Mouse (Mus musculus) fat pad, adult 2 months (tissue): ENCODE measurements around the gene Hcn4.

ENCODE experiments used
- DNase-seq: peaks from one replicate; pipeline ENCODE4 v3.0.0-alpha.2; 2011; ENCODE audit warnings: low read depth, low spot score; ENCODE audit errors: extremely low read depth

Hcn4 gene

DNA sequence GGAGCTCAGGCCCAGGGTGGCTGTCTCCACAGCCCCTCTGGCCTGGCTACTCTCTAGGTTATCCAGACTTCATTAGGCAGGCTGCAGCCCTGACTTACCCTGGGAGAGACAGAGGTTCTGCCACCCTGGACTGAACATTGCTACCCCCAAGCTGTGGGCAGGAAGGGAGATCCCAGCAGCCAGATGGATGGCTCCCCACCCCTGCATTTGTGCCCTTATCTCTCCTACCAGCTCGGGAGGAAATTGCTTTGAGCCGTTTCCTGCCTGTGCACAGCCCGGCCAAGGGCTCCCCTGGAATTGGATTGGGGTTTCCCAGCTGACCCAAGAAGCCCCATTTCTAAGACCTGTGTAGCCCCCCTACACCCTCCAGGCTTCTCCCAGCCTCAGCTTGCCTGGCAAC, 23.8 kb downstream of the Hcn4 start:
- no peak for DNase-seq

DNA sequence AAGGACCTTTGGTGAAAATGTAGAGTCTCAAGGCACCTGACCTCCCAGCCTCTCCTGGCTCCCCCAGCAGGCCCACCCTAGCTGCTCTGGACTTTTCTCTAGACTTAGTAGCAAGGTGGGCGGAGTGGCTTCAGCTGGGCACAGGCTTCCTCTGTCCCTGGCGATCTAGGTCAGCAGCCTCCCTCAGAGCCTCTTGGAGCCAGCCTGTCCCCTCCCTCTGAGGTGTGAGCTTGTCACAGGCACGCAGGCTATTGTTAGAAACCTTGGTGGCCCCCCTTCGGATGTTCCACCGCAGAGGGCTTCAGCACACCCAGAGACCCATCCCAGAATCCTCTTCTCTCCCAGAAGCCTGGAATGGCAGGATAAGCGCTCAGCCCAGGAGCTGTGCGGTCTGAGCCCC, 24.5 kb downstream of the Hcn4 start:
- no peak for DNase-seq

DNA sequence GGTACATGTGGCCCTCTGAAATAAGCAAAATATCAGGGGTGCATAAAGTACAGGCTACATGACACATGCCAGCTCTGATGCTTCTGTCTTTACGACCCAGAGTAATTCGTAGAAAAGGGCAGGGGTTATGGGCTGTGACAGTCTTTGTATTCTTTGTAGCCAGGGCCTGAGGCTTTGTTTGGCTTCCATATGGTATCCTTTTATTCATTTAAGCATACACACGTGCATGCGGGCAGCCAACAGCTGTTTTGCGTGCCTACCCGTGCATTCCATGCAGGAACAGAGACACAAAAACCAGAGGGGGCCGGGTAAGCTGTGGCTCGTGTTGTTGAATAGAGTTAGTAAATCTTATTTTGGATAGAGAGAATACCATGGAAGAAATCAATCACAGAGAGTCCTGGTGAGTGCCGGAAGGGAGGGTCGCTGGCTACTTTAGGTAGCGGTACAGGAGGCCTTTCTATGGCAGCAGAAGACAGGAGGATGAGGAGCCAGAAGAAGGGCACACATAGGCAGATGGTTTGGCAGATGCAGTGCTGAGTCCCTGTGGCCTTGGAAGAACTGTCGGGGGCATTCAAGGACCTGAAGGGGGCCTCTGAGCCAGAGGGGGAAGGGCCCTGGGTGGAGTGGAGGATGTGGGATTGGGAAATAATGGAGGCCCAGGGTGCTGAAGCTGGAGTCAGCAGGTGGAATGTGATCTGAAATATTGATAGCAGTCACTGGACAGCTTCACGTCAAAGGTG, 26.5 kb downstream of the Hcn4 start:
- DNase-seq = no peak

DNA sequence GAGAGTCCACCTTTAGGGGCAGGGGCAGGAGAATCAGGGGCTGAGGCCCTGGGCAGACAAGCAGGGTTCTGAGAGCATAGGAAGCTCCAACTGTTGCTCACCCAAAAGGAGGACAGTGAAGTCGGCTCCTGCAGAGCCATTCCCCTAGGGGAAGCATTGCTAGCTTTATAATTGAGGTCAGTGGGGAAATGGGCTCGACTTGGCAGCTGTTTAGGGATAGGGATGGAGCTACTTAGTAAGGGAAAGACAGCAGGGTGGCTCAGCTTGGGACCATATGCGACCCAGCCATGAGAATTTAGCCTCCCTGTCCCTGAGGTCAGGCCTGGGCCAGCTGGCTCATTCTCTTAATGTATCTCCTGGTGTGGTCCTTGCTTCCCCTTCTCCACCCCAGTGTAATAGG, 31.7 kb downstream of the Hcn4 start:
- no peak for DNase-seq

DNA sequence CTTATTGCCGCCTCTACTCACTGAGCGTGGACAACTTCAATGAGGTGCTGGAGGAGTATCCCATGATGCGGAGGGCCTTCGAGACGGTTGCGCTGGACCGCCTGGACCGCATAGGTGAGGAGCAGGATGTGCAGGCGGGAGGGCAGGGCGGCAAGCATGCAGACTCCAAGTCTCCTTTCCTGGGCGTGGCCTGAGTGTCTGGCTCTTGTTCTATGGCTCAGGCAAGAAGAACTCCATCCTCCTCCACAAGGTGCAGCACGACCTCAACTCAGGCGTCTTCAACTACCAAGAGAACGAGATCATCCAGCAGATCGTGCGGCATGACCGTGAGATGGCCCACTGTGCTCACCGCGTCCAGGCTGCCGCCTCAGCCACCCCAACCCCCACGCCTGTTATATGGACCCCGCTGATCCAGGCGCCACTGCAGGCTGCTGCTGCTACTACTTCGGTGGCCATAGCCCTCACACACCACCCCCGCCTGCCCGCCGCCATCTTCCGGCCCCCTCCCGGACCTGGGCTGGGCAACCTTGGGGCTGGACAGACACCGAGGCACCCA, 35.9 kb downstream of the Hcn4 start:
- no peak for DNase-seq

DNA sequence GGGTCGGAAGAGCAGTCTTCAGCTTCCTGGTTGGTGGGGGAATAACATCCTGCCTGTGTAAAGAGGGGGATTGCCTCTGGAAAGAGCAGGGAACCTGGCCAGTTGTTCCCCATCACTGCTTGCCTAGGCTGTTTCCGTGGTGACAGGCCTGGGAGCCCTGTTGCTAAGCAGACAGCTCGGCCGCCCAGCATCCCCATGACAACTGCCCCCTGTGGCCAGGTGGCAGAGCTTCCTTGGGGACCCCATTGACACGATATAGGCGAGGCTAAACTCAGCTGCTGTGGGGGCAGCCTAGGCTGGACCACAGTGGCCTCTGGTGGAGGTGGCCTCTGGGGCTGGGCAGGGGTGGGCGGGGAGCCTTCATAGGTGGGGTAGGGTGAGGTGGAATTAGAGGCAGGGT, 40.6 kb downstream of the Hcn4 start:
- no peak for DNase-seq

DNA sequence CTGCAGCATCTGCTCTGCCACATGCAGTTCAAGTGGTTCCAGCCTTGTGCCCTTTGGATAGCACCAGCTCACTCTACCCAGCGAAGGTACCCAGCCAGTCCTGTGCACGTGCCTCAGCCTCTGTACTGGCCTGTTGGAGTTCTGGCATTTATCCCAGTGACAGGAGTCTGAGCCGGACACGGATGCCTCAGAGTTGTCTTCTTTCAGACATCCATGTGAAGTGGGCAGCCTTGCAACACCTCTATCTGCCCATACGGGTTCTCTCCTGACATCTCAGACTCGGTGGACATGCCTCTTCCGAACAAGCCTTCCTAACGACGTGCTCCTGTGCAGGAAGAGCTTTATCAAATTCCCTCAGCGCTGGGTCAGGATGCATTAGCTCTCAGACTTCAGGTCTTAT, 47.9 kb downstream of the Hcn4 start:
- no peak for DNase-seq

DNA sequence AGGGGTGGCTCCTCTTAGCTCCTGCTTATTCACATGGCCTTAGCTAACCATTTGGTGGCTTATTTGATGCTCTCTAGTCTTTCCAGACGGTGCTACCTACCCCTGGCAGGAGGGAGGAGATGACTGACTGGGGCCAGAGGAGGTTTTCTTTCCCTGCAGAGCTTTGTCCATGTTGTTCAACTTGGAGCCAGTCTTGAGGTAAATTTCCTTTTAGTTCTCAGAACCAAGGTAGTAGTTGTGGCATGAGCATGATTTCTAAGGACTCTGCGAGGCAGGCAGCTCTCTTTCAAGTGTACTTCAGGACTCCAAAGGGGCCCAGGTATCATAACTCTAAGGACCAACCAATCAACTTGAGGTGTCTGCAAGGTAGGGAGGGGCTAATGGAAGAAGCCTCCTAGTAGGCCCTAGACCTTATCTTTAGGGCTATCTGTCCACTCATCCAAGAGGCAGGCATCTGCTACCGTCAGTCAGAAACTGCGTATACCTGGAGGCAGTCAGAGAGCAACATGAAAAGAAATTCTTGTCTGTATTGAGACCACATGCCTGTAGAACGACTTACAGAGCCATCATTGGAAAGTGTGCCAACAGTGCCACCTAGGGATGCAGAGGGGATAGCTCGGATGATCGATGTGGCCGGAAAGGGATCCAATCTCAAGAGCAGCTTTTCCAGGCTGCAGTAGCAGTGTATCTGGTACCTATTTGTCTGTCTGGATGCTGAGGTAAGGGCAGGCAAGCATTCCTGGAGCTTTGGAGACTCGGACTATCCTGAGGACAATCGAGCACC, 50.5 kb downstream of the Hcn4 start:
- DNase-seq = no peak

DNA sequence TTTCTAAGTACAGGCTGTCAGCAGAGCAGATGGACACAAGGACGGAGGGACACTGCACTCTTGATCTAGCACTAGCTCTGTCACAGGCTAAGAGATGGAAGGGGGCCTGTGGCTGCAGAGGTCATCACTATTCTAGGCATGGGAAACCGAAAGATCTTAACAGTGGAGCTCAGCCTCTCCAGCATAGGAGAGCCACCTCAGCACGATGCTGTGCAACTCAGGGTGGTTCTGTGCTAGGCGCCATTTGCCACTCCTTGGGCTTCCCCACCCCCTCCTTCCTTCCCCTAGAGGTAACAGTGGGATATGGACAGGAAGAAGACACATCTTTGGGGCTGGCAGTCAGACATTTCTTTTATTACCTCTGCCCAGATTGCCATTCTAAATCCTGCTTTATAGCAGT, 51.1 kb downstream of the Hcn4 start:
- DNase-seq = no peak

DNA sequence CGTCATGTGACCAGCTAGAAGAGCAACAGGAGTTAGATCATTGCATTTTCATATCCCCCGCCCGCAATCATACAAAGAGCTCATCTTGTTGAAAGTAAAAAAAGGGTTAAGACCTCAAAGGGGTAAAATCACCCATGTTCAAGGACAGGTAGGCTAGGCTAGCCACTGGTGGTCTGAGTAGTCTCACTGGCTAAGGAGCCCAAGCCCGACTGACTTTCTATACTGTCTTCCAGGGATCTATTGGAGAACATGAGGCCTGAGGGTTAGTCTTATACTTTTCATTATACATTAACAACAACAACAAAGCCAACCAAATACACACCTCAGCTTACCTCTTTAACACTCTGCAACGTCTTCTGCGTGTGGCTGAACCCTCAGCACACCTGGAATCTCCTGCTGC, 52.2 kb downstream of the Hcn4 start:
- DNase-seq = no peak

DNA sequence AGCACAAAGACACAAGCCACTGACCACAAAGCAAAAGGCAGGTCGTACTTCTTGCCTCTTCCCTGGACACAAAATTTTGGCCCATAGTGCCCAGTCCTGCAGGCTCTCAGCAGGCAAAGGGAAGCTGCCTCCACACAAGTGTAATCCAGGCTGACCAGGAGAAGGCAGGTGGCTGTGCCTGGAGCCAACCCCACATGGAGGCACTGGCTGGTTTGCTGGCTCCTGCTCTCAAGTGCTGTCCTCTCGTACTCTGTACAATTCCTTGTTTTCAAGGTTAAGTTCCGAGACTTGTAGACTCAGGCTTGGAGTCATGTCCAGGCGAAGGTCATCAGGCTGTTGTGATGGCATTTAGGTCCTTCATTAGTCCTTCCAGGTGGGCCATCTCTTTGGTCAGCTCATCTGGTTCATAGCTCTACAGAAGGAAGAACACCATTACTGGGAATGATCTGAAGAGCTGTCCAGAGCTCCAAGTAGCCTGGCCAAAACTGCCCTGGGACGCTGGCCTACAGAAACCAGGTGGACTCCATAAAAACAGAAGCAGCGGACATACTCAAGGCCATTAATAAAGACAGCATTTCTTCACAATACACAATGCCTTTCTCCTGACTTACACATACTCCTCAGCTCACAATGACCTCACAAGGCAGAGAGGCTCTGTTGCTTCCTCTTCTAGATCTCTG, 53.9 kb downstream of the Hcn4 start:
- no peak for DNase-seq

DNA sequence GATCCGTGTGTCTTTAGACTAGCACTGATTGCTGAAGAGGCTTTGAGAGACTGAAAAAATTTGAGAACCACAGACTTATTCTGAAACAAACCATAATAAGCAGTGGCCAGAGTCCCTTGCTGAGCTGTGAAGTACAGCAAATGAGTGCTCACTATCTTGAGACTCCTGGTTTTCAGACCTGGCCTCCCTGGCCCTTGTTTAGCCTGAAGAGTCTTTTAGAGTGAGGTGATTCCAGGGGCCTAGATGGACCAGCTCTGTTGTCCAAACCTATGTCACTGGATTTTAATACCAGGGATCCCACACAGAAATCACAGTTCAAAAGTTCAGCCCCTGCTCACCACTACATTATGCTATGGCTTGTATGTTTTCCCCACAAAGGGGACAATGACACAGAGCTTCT, 56.6 kb downstream of the Hcn4 start:
- no peak for DNase-seq

DNA sequence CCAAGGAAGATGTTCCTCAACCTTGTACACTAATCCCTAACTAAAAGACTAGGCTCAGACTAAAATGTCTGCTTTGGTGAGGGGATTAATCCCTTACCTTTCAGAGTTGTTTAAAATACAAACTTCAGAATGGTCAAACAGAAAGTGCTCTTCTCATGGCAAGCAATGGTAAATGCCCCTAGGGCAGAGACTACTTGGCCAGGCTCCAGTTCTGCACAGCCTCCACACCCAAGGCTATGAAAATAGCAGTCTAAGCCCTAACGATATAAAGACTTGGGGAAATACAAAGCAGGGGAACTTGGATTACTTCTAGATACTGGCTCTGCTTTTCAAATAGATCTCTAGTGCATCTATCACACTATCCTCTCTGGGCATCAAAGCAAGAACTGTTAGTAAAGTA, 59.5 kb downstream of the Hcn4 start:
- DNase-seq = no peak

DNA sequence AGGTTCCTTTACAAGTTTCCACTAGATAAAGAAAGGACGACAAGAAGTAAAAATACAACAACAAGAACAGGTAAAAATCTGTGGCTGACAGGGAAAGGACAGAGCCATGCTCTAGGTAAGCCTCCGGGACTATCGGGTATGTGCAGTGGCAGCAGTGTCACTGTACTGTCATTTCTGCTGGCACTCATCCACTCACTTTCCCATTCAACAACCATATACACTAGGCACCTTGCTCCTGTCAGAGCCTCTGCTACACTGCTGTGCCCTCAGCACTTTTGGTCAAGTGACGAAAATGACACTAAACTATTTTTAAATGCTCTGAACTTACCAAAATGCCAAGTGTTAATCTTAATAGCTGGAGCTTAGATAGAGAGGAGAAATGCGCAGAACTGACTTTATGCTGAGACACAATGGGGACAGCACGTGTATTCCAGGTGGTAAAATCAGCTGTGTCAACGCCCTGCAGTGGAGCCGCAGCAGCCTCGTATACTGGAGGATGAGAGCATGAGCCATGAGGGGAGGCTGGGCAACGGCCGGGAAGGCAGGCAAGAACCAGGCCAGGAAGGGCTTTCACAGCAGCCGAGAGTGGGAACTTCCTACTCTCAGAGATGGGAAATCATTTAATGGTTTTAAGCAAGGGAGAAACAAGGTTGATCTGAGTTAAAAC, 66.7 kb downstream of the Hcn4 start:
- no peak for DNase-seq

DNA sequence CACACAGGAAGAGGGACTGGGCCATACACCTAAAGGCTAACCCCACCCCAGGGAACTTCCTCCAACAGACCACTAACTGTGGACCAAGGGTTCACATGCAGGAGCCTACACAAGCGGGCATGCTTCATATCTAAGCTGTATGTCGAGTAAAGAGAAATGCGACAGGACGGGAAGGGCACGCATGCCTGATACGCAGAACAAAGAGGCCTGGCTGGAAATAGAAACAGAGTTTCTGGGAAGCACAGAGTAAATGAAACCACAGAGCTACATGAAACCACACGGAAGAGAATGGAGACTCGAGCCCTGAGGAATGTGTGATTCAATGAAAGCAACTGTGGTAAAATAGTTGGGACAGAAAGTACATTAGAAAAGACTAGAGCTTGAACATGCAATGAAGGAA, 67.7 kb downstream of the Hcn4 start:
- DNase-seq = no peak

DNA sequence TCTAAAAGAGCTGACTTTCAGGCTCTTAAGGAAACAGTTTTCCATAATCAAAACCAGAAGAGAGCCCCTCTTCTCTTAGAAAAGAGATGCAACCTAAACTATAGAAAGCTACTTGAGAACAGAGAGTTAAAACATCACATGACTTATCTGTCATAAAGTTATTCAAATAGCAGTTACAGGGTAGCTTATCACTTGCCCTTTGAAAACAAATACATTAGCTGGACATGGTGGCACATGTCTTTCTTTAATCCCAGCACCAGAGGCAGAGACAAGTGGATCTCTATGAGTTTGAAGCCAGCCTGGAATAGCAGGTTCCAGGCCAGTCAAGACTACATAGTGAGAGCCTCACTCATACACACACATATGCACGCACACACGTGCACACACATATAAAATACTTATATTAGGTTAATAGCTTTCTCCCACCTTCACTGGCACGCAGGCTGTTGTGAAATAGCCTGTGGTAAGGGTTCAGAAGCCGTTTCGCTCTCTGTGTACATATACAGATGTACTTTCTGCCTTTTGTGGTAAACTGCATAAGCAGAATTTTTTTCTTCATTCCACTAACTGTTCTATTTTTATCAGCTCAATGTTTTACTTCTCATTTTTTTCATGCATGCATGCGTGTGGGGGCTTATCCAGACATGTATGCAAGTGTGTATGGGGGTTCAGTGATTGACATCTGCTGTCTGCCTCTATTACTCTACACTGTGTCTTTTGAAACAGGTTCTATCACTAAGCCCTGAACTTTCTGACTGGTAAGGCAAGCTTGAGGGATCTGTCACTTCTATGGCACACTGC, 68.8 kb downstream of the Hcn4 start:
- DNase-seq = no peak

DNA sequence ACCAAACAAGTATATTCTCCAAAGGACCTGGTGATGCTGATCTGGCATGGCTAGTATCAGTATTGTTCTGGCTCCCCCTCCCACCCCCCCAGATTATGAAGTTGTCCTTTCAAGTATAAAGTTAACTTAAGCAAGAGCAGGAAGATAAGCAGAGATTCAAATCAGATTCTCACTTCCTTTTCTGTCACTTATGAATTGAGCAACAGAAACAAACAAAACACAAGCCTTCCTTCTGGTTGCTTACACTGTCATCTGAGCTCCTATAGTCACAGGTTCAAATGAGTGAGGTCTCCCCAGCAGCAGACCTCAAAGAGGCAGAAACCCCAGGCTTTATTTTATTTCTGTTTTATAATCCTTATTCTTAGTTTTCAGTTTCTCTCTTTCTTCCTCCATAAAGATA, 76.4 kb downstream of the Hcn4 start:
- no peak for DNase-seq

DNA sequence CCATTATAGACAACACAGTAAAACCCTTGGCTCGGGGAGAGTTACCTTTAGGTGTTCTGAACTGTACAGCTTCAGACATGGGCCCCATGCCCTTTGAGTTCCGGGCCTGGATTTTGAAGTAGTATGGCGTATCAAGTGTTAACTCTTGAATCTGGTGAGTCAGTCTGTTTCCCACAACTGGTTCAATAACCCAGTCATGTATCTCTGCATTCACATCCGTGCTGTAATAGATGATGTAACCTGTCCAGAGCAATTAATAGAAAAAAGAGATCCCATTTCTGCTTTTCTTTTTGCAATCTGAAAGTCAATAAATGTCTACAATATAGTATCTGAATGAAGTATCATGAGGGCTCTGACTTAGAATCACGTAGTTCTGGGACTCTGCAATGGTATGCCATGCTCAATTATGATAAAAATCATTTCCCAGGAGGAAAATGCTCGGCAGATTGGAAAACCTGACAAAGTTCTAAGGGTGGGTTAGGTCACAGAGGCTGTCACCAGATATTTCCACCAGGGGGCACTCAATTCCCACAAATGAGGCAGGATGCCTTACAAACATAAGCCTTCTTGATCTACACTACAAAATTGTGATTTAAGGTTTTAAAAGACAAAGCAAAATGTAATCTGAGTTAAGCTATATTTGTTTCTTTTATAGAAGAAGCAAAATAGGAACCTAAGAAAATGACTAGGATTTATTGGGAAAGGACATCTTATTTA, 79.8 kb downstream of the Hcn4 start:
- no peak for DNase-seq
